Mouse (Mus musculus) midbrain, embryonic 14.5 days (tissue): Measurements from ENCODE around the gene Kdelc1. TPM values are rescaled to one million over a fixed set of nuclear protein-coding genes. Genes with fewer than 3 reads are reported as not detected.

Experiments used
- polyA plus RNA-seq: library from polyadenylated mRNA; unstranded; fragments of >200 nt; fragmentation: Nextera tagmentation; extraction: Ambion mirVana; gene quantifications from 2 replicates; pipeline ENCODE4 v1.2.1, GENCODE M21; 2014

Gene Kdelc1
- polyA plus RNA-seq, 1 experiment from 2014 or later, result 32.4 TPM

Other genes starting within 250 kb of the Kdelc1 start
- gene Tpp2, start 185.2 kb downstream of the Kdelc1 start, polyA plus RNA-seq, result 37.7 and 56.3 TPM in 2 replicates
- gene Mettl21c, start 98.8 kb downstream of the Kdelc1 start, polyA plus RNA-seq, result 1.6 and 2.1 TPM in 2 replicates
- gene Gm8251, start 56.9 kb downstream of the Kdelc1 start, polyA plus RNA-seq, result 0.05 and 0.08 TPM in 2 replicates
- gene Tex30, start 16.4 kb downstream of the Kdelc1 start, polyA plus RNA-seq, result 49.4 and 55.0 TPM in 2 replicates
- 33.8 and 41.3 TPM in 2 replicates for gene Bivm, start 149 bp upstream of the Kdelc1 start, polyA plus RNA-seq
- gene Ercc5, start 28.9 kb upstream of the Kdelc1 start, polyA plus RNA-seq, result 26.5 and 38.8 TPM in 2 replicates
- gene Mettl21e, start 100.2 kb upstream of the Kdelc1 start, polyA plus RNA-seq, result not detected in 2 replicates